Mouse (Mus musculus): ENCODE measurements around the gene Fau.
A peak's percentile ranks its signal among the peaks of the same experiment; 100 is the strongest.

Gene Fau

GRCm38 (mm10) chr19:6076564-6077393 lies 19.1 kb downstream of the Fau start, which contains the start of gene Vps51:
TSS of gene Vps51 (minus strand) at chr19:6077231.
- DNase-seq = peak; percentile 96

GRCm38 (mm10) chr19:6079983-6080480 lies 22.4 kb downstream of the Fau start, which contains the start of gene Tmem262:
TSS of gene Tmem262 (plus strand) at chr19:6080033.
- no peak for DNase-seq

GRCm38 (mm10) chr19:6082156-6082555 lies 24.5 kb downstream of the Fau start, which contains the start of gene Gm28374:
TSS of gene Gm28374 (minus strand) at chr19:6082256.
- DNase-seq = no peak

- DNase-seq = peak; percentile 99
These were observed 27.0 kb downstream of the Fau start, which contains the start of the genes Zfpl1 and Cdca5 for GRCm38 (mm10) chr19:6084478-6085248. TSS of gene Zfpl1 (minus strand) at chr19:6084956. TSS of gene Cdca5 (plus strand) at chr19:6084983.

DNA sequence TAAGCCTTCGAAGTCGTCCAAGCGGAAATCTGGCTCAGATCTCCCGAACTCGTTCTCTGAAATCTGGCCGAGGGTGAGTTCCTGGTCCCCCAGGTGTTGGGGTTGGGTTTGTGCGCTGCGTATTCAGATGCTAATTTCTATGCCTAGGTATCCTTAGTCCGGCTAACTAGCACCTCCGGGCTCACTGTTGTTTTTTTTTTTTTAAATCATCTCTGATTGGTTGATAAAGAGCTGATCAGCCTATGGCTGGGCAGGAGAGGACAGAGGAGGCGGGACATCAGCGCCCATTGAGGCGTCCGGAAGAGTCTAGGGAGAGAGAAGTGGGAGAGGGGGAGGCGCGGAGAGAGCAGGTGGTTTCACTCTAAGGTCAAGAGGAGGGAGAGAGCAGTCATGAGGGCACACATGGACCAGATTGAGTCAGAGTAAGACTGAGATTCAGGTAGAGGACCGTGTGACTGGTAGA lies 27.8 kb downstream of the Fau start:
- DNase-seq = peak; percentile 90

- no peak for DNase-seq
These were observed 31.2 kb downstream of the Fau start for GRCm38 (mm10) chr19:6088841-6089240.

GRCm38 (mm10) chr19:6094119-6094518 lies 36.5 kb downstream of the Fau start, which contains the start of gene AC131692.1:
TSS of gene AC131692.1 (plus strand) at chr19:6094419.
- no peak for DNase-seq

- no peak for DNase-seq
These were observed 40.2 kb downstream of the Fau start for GRCm38 (mm10) chr19:6097847-6098246.

DNA sequence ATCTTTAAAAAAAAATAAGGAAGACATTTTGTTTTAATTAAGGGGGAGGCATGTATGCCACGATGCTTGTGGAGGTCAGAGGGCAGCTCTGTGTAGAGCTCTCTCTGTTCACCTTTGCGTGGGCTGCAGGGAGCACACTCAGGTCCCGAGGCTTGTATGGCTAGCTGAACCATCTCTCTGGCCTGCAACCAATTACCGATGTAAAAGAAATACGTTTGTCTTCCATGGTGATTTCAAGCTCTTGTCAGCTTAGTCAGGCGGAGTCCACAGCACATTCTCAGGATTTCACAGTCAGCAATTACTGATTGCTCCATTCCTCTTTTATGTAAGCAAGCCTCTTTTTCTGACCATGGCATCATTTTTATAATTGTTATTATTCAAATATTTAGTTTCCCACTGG lies 43.5 kb downstream of the Fau start:
- DNase-seq = no peak

DNA sequence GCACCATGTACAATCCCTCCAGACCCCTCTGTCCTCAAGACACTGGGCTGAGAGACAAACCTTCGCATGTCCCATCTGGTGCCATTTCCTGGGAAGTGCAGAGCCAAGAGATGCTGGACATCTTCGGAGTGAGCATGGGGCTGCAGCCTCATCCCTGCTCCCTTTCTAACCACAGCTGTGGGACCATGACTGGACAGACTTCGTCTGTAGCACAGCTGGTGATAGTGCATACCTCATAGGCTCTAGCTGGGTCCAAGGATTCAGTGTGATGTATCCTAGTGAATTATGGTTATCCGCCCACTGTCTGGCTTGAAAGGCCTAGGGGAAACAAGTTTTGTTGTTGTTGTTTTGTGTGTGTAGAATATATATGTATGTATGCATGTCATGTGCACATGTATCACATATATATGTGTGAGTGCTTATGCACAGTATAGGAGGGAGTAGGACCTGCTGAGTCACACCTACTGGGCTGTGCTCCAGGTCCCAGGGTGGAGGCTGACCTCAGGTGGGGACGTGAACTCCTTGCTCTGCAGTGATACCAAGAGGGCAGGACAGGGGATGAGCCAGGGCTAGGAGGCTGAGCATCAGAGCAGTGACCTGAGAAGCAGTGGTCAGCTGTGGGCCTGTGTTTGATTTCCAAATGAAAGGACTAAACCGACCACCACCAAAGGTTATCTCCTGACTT lies 44.7 kb downstream of the Fau start:
- no peak for DNase-seq

DNA sequence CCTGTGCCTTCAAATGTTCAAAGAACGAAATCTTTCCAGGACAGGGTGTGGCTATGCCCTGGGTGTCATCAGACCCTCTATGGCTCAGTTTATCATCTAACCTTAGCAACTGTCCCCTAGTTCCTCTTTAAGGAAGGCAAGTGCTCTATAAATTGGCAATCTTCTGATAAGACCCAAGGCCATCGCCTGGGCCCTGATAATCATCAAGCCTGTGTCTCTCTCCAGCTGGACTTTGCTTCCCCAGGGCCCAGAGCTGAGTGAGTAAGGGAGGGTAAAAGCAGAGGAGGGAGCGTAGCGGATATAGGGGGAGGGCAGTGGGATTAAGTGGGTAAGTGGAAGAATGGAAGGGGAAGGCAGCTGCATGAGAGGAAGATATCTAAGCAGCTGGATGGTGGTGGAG lies 46.8 kb downstream of the Fau start:
- no peak for DNase-seq

DNA sequence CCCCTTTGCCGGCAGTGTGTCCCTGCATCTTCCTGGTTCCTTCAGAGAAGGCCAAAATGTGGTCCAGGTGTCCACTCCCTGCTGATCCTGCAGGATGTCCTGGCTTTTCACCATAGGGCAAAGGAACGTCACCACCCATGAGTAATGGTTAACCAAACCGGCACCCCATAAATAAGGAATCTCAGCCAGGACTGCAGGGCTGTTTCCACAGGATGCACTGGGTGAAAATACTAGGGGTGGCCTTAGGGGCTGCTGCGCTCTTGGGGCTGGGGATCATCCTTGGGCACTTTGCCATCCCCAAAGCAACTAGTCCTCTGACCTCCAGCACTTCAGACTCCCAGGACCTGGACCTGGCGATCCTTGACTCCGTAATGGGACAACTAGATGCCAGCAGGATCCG lies 47.9 kb downstream of the Fau start, which contains the start of gene Naaladl1:
TSS of gene Naaladl1 (plus strand) at position 197 of the 400 bp plus-strand sequence.
- no peak for DNase-seq

Data from retina, postnatal 1 day (tissue).